Mouse (Mus musculus): ENCODE results near the gene Chst11.

- no peak for TF ChIP-seq EP300 (IDR thresholded peaks at IDR 0.05; ENCODE audit: low read depth)
- TF ChIP-seq CTCF (IDR thresholded peaks at IDR 0.05; ENCODE audit: low read depth), result no peak
Observed at GRCm38 (mm10) chr10:83169554-83169953, 184.3 kb downstream of the Chst11 start.
